Mouse (Mus musculus) intestine, embryonic 15.5 days (tissue): ENCODE results near the gene Dpp10. TPM values are rescaled to one million over a fixed set of nuclear protein-coding genes. Genes with fewer than 3 reads are reported as not detected.

ENCODE experiments used
- ATAC-seq: fragments of 200-750 bp; cut with Nextera tagmentation; 2 replicates; pipeline ENCODE4 v1.8.0; 2017; ENCODE audit warnings: moderate TSS enrichment, moderate library complexity
- H3K27ac ChIP-seq: fragments of 300-500 bp; sonication (generic); 2 replicates; pipeline ENCODE4 v1.5.1; 2015; ENCODE audit warnings: mild to moderate bottlenecking, inconsistent platforms
- H3K27me3 ChIP-seq: fragments of 300-500 bp; sonication (generic); replicated peaks from 2 replicates; pipeline ENCODE4 v1.6.1; 2015; ENCODE audit warnings: inconsistent platforms
- H3K36me3 ChIP-seq: fragments of 300-500 bp; sonication (generic); 2 replicates; pipeline ENCODE4 v1.6.1; 2015; ENCODE audit warnings: inconsistent platforms
- H3K4me1 ChIP-seq: fragments of 300-500 bp; sonication (generic); replicated peaks from 2 replicates; pipeline ENCODE4 v1.6.1; 2015; ENCODE audit warnings: inconsistent platforms
- H3K4me2 ChIP-seq: fragments of 300-500 bp; sonication (generic); replicated peaks from 2 replicates; pipeline ENCODE4 v1.6.1; 2015; ENCODE audit warnings: mild to moderate bottlenecking, inconsistent platforms
- H3K4me3 ChIP-seq: fragments of 300-500 bp; sonication (generic); replicated peaks from 2 replicates; pipeline ENCODE4 v1.5.1; 2015; ENCODE audit warnings: inconsistent platforms
- H3K9ac ChIP-seq: fragments of 300-500 bp; sonication (generic); 2 replicates; pipeline ENCODE4 v1.6.1; 2015; ENCODE audit warnings: inconsistent platforms
- H3K9me3 ChIP-seq: fragments of 300-500 bp; sonication (generic); 2 replicates; pipeline ENCODE4 v1.6.1; 2016; ENCODE audit warnings: inconsistent platforms
- WGBS: fragments of 180-500 bp; shearing (Covaris S2); methylation state at CpG from one replicate; pipeline ENCODE4 v1.1.7; 2015; 5-methylcytosine and 5-hydroxymethylcytosine counted together
- polyA plus RNA-seq: library from polyadenylated mRNA; unstranded; fragments of >200 nt; fragmentation: Nextera tagmentation; extraction: Ambion mirVana; gene quantifications from 2 replicates; pipeline ENCODE4 v1.2.1, GENCODE M21; 2015

The Dpp10 gene
- polyA plus RNA-seq, 1 experiment from 2014 or later, result 0.75 TPM

- Histone ChIP-seq H3K36me3 (no peaks in the 10 kb centered on the region), H3K9ac (no peak overlapping the region), H3K9me3 (no peaks in the 10 kb centered on the region), H3K27me3 (no peaks in the 10 kb centered on the region), H3K27ac (no peak overlapping the region), H3K4me2 (no peak overlapping the region), H3K4me3 (no peak overlapping the region), H3K4me1 (no peaks in the 10 kb centered on the region)
- ATAC-seq, result no peak
- WGBS, result 81% methylated on average over 3 of the region's 3 CpGs
Measured at GRCm38 (mm10) chr1:123846881-123847280, 198.5 kb downstream of the Dpp10 start.

- 20% methylated on average over 1 of the region's 1 CpGs for WGBS
- H3K4me3 ChIP-seq, result no peak overlapping the region
- H3K9me3 ChIP-seq, result no peaks in the 10 kb centered on the region
- ATAC-seq, result no peak
- no peak overlapping the region for H3K27ac ChIP-seq
- no peaks in the 10 kb centered on the region for H3K27me3 ChIP-seq
- no peaks in the 10 kb centered on the region for H3K36me3 ChIP-seq
- no peak overlapping the region for H3K9ac ChIP-seq
- H3K4me2 ChIP-seq, result no peak overlapping the region
- H3K4me1 ChIP-seq, result no peaks in the 10 kb centered on the region
Measured at GRCm38 (mm10) chr1:123801206-123801605, 244.2 kb downstream of the Dpp10 start.

- H3K4me1 ChIP-seq, result no peaks in the 10 kb centered on the region
Measured at GRCm38 (mm10) chr1:123765511-123765910, 279.8 kb downstream of the Dpp10 start.

GRCm38 (mm10) chr1:123762272-123762671 lies 283.1 kb downstream of the Dpp10 start:
- H3K27ac ChIP-seq, result no peak overlapping the region
- H3K36me3 ChIP-seq, result no peaks in the 10 kb centered on the region
- 86% methylated on average over 3 of the region's 3 CpGs for WGBS
- ATAC-seq, result no peak
- H3K27me3 ChIP-seq, result no peaks in the 10 kb centered on the region
- H3K9ac ChIP-seq, result no peak overlapping the region
- no peaks in the 10 kb centered on the region for H3K4me1 ChIP-seq
- no peaks in the 10 kb centered on the region for H3K9me3 ChIP-seq
- no peak overlapping the region for H3K4me2 ChIP-seq
- H3K4me3 ChIP-seq, result no peak overlapping the region

More at GRCm38 (mm10) chr1:123765511-123765910, 279.8 kb downstream of the Dpp10 start:
- Histone ChIP-seq H3K9me3 (no peaks in the 10 kb centered on the region), H3K27ac (no peak overlapping the region), H3K27me3 (no peaks in the 10 kb centered on the region), H3K4me2 (no peak overlapping the region), H3K4me3 (no peak overlapping the region), H3K9ac (no peak overlapping the region), H3K36me3 (no peaks in the 10 kb centered on the region)
- 93% methylated on average over 2 of the region's 2 CpGs for WGBS
- ATAC-seq, result no peak

- Histone ChIP-seq H3K36me3 (no peaks in the 10 kb centered on the region), H3K27ac (no peak overlapping the region), H3K9ac (no peak overlapping the region), H3K4me2 (no peak overlapping the region), H3K4me1 (no peaks in the 10 kb centered on the region), H3K27me3 (no peaks in the 10 kb centered on the region), H3K4me3 (no peak overlapping the region), H3K9me3 (no peaks in the 10 kb centered on the region)
- ATAC-seq, result no peak
Measured at GRCm38 (mm10) chr1:123756055-123756454, 289.3 kb downstream of the Dpp10 start.

- WGBS, result 74% methylated on average over 3 of the region's 3 CpGs
- H3K27ac ChIP-seq, result no peak overlapping the region
Measured at GRCm38 (mm10) chr1:123707292-123707691, 338.1 kb downstream of the Dpp10 start.

GRCm38 (mm10) chr1:123658409-123658808 lies 386.9 kb downstream of the Dpp10 start:
- Histone ChIP-seq H3K36me3 (no peaks in the 10 kb centered on the region), H3K27ac (no peak overlapping the region), H3K4me1 (no peaks in the 10 kb centered on the region), H3K27me3 (no peaks in the 10 kb centered on the region), H3K4me2 (no peak overlapping the region), H3K9me3 (no peaks in the 10 kb centered on the region), H3K4me3 (no peak overlapping the region), H3K9ac (no peak overlapping the region)
- ATAC-seq, result no peak
- WGBS, result 78% methylated on average over 2 of the region's 2 CpGs

More at GRCm38 (mm10) chr1:123707292-123707691, 338.1 kb downstream of the Dpp10 start:
- Histone ChIP-seq H3K36me3 (no peaks in the 10 kb centered on the region), H3K4me3 (no peak overlapping the region), H3K27me3 (no peaks in the 10 kb centered on the region), H3K9me3 (no peaks in the 10 kb centered on the region), H3K4me2 (no peak overlapping the region), H3K9ac (no peak overlapping the region), H3K4me1 (no peaks in the 10 kb centered on the region)
- no peak for ATAC-seq

- H3K4me2 ChIP-seq, result no peak overlapping the region
- H3K4me3 ChIP-seq, result no peak overlapping the region
- no peaks in the 10 kb centered on the region for H3K9me3 ChIP-seq
- no peak for ATAC-seq
- WGBS, result 66% methylated on average over 3 of the region's 3 CpGs
- no peaks in the 10 kb centered on the region for H3K27me3 ChIP-seq
- no peak overlapping the region for H3K27ac ChIP-seq
- no peaks in the 10 kb centered on the region for H3K36me3 ChIP-seq
- no peak overlapping the region for H3K9ac ChIP-seq
- no peaks in the 10 kb centered on the region for H3K4me1 ChIP-seq
Measured at GRCm38 (mm10) chr1:123656607-123657006, 388.8 kb downstream of the Dpp10 start.

- no peak overlapping the region for H3K9ac ChIP-seq
- ATAC-seq, result no peak
- no peaks in the 10 kb centered on the region for H3K36me3 ChIP-seq
- H3K27ac ChIP-seq, result no peak overlapping the region
- H3K27me3 ChIP-seq, result no peaks in the 10 kb centered on the region
- H3K4me2 ChIP-seq, result no peak overlapping the region
- no peaks in the 10 kb centered on the region for H3K9me3 ChIP-seq
- 88% methylated on average over 1 of the region's 1 CpGs for WGBS
- no peak overlapping the region for H3K4me3 ChIP-seq
- no peaks in the 10 kb centered on the region for H3K4me1 ChIP-seq
Measured at GRCm38 (mm10) chr1:123637897-123638296, 407.5 kb downstream of the Dpp10 start.

- Histone ChIP-seq H3K4me1 (no peaks in the 10 kb centered on the region), H3K9me3 (no peaks in the 10 kb centered on the region), H3K36me3 (no peaks in the 10 kb centered on the region), H3K9ac (no peak overlapping the region), H3K27me3 (no peaks in the 10 kb centered on the region), H3K27ac (no peak overlapping the region), H3K4me2 (no peak overlapping the region), H3K4me3 (no peak overlapping the region)
- WGBS, result 87% methylated on average over 3 of the region's 3 CpGs
- no peak for ATAC-seq
Measured at GRCm38 (mm10) chr1:123628268-123628667, 417.1 kb downstream of the Dpp10 start.

- Histone ChIP-seq H3K4me1 (no peaks in the 10 kb centered on the region), H3K9ac (no peak overlapping the region), H3K4me3 (no peak overlapping the region), H3K36me3 (no peaks in the 10 kb centered on the region), H3K27me3 (no peaks in the 10 kb centered on the region), H3K27ac (no peak overlapping the region), H3K9me3 (no peaks in the 10 kb centered on the region), H3K4me2 (no peak overlapping the region)
- ATAC-seq, result no peak
Measured at GRCm38 (mm10) chr1:123584857-123585256, 460.5 kb downstream of the Dpp10 start.

- H3K9me3 ChIP-seq, result no peaks in the 10 kb centered on the region
- no peak overlapping the region for H3K9ac ChIP-seq
- H3K4me2 ChIP-seq, result no peak overlapping the region
- no peaks in the 10 kb centered on the region for H3K27me3 ChIP-seq
- no peak overlapping the region for H3K4me3 ChIP-seq
- H3K36me3 ChIP-seq, result no peaks in the 10 kb centered on the region
- 88% methylated on average over 2 of the region's 2 CpGs for WGBS
- H3K4me1 ChIP-seq, result no peaks in the 10 kb centered on the region
- no peak overlapping the region for H3K27ac ChIP-seq
- ATAC-seq, result no peak
Measured at GRCm38 (mm10) chr1:123580112-123580511, 465.2 kb downstream of the Dpp10 start.

GRCm38 (mm10) chr1:123573713-123574112 lies 471.6 kb downstream of the Dpp10 start:
- WGBS, result 70% methylated on average over 1 of the region's 1 CpGs
- Histone ChIP-seq H3K4me1 (no peaks in the 10 kb centered on the region), H3K27ac (no peak overlapping the region), H3K36me3 (no peaks in the 10 kb centered on the region), H3K9ac (no peak overlapping the region), H3K27me3 (no peaks in the 10 kb centered on the region), H3K9me3 (no peaks in the 10 kb centered on the region), H3K4me3 (no peak overlapping the region), H3K4me2 (no peak overlapping the region)
- no peak for ATAC-seq

- WGBS, result 60% methylated on average over 1 of the region's 1 CpGs
- Histone ChIP-seq H3K9me3 (no peaks in the 10 kb centered on the region), H3K27me3 (no peaks in the 10 kb centered on the region), H3K4me1 (no peaks in the 10 kb centered on the region), H3K9ac (no peak overlapping the region), H3K27ac (no peak overlapping the region), H3K36me3 (no peaks in the 10 kb centered on the region), H3K4me2 (no peak overlapping the region), H3K4me3 (no peak overlapping the region)
- ATAC-seq, result no peak
Measured at GRCm38 (mm10) chr1:123542496-123542895, 502.9 kb downstream of the Dpp10 start.
